Mouse (Mus musculus) ES-E14 (cell line): ENCODE data around the gene Cldn6.

ENCODE experiments used
- CHD2 ChIP-seq: IDR thresholded peaks from 2 replicates; pipeline ENCODE4 v1.6.1; 2014; ENCODE audit warnings: mild to moderate bottlenecking, low read depth, low read length, inconsistent platforms
- HCFC1 ChIP-seq: IDR thresholded peaks from 2 replicates; pipeline ENCODE4 v1.6.1; 2012; ENCODE audit warnings: low read length, inconsistent platforms, borderline replicate concordance; ENCODE audit not compliant: insufficient read depth
- MAFK ChIP-seq: IDR thresholded peaks from 2 replicates; pipeline ENCODE4 v1.6.1; 2014; ENCODE audit warnings: mild to moderate bottlenecking, low read depth, low read length, inconsistent platforms; ENCODE audit not compliant: insufficient read depth
- ZC3H11A ChIP-seq: IDR thresholded peaks from 2 replicates; pipeline ENCODE4 v1.6.1; 2012; ENCODE audit warnings: low read depth, mild to moderate bottlenecking, inconsistent platforms, low read length, borderline replicate concordance
- ZNF384 ChIP-seq: IDR thresholded peaks from 2 replicates; pipeline ENCODE4 v1.6.1; 2012; ENCODE audit warnings: low read depth, low read length, inconsistent platforms

GRCm38 (mm10) chr17:23681086-23681485 lies 2.0 kb downstream of the Cldn6 start:
- TF ChIP-seq MAFK (no peak), HCFC1 (no peak), ZC3H11A (no peak), ZNF384 (no peak), CHD2 (no peak)
